Mouse (Mus musculus) myocyte (in vitro differentiated cells): ENCODE measurements around the gene Tssk4. TPM values are rescaled to one million over a fixed set of nuclear protein-coding genes. Genes with fewer than 3 reads are reported as not detected.
A peak's percentile ranks its signal among the peaks of the same experiment; 100 is the strongest.

Source experiments
- H3K27me3 ChIP-seq: one replicate; pipeline ENCODE4 v1.6.1; 2011; ENCODE audit not compliant: control insufficient read depth, insufficient read depth, insufficient read length
- H3K36me3 ChIP-seq: one replicate; pipeline ENCODE4 v1.6.1; 2011; ENCODE audit not compliant: control insufficient read depth, insufficient read depth
- H3K4me2 ChIP-seq: one replicate; pipeline ENCODE4 v1.6.1; 2011; ENCODE audit warnings: low read depth, control low read depth
- H3K4me3 ChIP-seq: one replicate; pipeline ENCODE4 v1.5.1; 2011; ENCODE audit warnings: mild to moderate bottlenecking, control low read depth, moderate library complexity
- H3K79me2 ChIP-seq: one replicate; pipeline ENCODE4 v1.6.1; 2011; ENCODE audit not compliant: control insufficient read depth, insufficient read depth
- H3ac ChIP-seq: one replicate; pipeline ENCODE4 v1.6.1; 2011; ENCODE audit not compliant: control insufficient read depth, insufficient read length
- CEBPB ChIP-seq: IDR thresholded peaks from 2 replicates; pipeline ENCODE4 v1.6.1; 2011; ENCODE audit warnings: mild to moderate bottlenecking, moderate library complexity; ENCODE audit not compliant: poor library complexity, insufficient read depth, severe bottlenecking
- E2F4 ChIP-seq: IDR thresholded peaks from one replicate; pipeline ENCODE4 v1.6.1; 2011; ENCODE audit warnings: mild to moderate bottlenecking, control low read depth, moderate library complexity; ENCODE audit not compliant: insufficient read depth
- MAX ChIP-seq: IDR thresholded peaks from one replicate; pipeline ENCODE4 v1.6.1; 2011; ENCODE audit warnings: low read depth, mild to moderate bottlenecking, control low read depth
- MYOD1 ChIP-seq, 3 experiments: IDR thresholded peaks; one replicate each; pipeline ENCODE4 v1.6.1; 2011; ENCODE audit warnings: control low read depth in 2 of 3, low read depth in 2 of 3, mild to moderate bottlenecking in 2 of 3, moderate library complexity in 1 of 3; ENCODE audit not compliant: insufficient read length in 2 of 3, control insufficient read depth in 1 of 3
- MYOG ChIP-seq, 3 experiments: IDR thresholded peaks; one replicate each; pipeline ENCODE4 v1.6.1; 2011; ENCODE audit warnings: control low read depth in 2 of 3, low read depth in 2 of 3, mild to moderate bottlenecking in 2 of 3; ENCODE audit not compliant: insufficient read length in 2 of 3, control insufficient read depth in 1 of 3, insufficient read depth in 1 of 3
- POLR2A ChIP-seq: IDR thresholded peaks from one replicate; pipeline ENCODE4 v1.6.1; 2011; ENCODE audit warnings: low read depth, mild to moderate bottlenecking, control low read depth, moderate library complexity; ENCODE audit not compliant: insufficient read length
- POLR2AphosphoS2 ChIP-seq: IDR thresholded peaks from one replicate; pipeline ENCODE4 v1.6.1; 2011; ENCODE audit warnings: low read depth, control low read depth; ENCODE audit not compliant: insufficient read length
- REST ChIP-seq: IDR thresholded peaks from one replicate; pipeline ENCODE4 v1.6.1; 2011; ENCODE audit warnings: mild to moderate bottlenecking, control low read depth, moderate library complexity; ENCODE audit not compliant: insufficient read depth, insufficient read length
- SRF ChIP-seq: IDR thresholded peaks from one replicate; pipeline ENCODE4 v1.6.1; 2011; ENCODE audit warnings: low read depth; ENCODE audit not compliant: control insufficient read depth, insufficient read length
- TCF12 ChIP-seq: IDR thresholded peaks from one replicate; pipeline ENCODE4 v1.6.1; 2011; ENCODE audit warnings: mild to moderate bottlenecking, control low read depth; ENCODE audit not compliant: poor library complexity, insufficient read depth, severe bottlenecking
- TCF3 ChIP-seq: IDR thresholded peaks from one replicate; pipeline ENCODE4 v1.6.1; 2011; ENCODE audit warnings: low read depth, control low read depth; ENCODE audit not compliant: insufficient read length
- USF1 ChIP-seq: IDR thresholded peaks from one replicate; pipeline ENCODE4 v1.6.1; 2011; ENCODE audit warnings: low read depth, mild to moderate bottlenecking, control low read depth, moderate library complexity
- polyA plus RNA-seq: library from polyadenylated mRNA; unstranded; fragments of >200 nt; fragmentation: generic; extraction: Trizol; gene quantifications from one replicate; pipeline ENCODE4 v1.2.1, GENCODE M21; 2012; ENCODE audit warnings: missing spikeins

The Tssk4 gene
- 0.18 TPM for polyA plus RNA-seq

DNA sequence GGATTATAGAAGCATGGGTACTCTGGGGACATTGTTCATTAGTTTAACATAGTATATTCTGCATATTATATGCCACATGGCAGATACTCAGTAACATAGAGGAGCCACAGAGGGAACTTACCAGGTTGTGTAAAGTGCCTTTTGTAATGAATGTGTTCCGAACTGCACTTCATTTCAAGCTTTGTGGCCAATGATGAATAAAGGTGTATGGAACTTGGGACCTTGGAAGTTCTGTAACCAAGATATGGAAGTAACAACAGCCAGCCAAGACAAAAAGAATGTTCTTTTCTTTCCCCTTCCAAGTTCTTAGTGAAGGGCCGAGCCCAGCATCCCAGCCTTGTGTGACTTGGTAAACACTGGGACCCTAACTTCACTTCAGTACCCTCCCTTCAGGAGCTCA lies at the start of gene Tssk4:
Gene Tssk4 (plus strand): TSS at position 301 of the 400 bp plus-strand sequence.
- Histone ChIP-seq H3K79me2 (peaks cover 10% of the 10 kb centered on the region), H3K4me3 (no peak within 1 kb of the TSS), H3K36me3 (no peaks in the 10 kb centered on the region), H3ac (no peak within 1 kb of the TSS), H3K4me2 (no peak within 1 kb of the TSS), H3K27me3 (no peaks in the 10 kb centered on the region)
- no peak for TF ChIP-seq SRF
- no peak for TF ChIP-seq REST
- no peak for TF ChIP-seq MYOG (IDR thresholded peaks at IDR 0.05; ENCODE audit: control insufficient read depth in 1 of 3, insufficient read depth in 1 of 3, insufficient read length in 2 of 3, low read depth in 2 of 3)
- no peak for TF ChIP-seq TCF12
- TF ChIP-seq POLR2A: no peak
- TF ChIP-seq MAX: no peak
- no peak for TF ChIP-seq TCF3
- TF ChIP-seq CEBPB: no peak
- TF ChIP-seq E2F4: no peak
- no peak for TF ChIP-seq MYOD1 (IDR thresholded peaks at IDR 0.05; ENCODE audit: control insufficient read depth in 1 of 3, insufficient read length in 2 of 3, low read depth in 2 of 3)

- H3K4me3 ChIP-seq: no peak within 1 kb of the TSS
- peak within 1 kb of the TSS; percentile 55 for H3K4me2 ChIP-seq
- no peaks in the 10 kb centered on the region for H3K27me3 ChIP-seq
- H3ac ChIP-seq: no peak within 1 kb of the TSS
- TF ChIP-seq MYOD1 (IDR thresholded peaks at IDR 0.05; ENCODE audit: control insufficient read depth in 1 of 3, insufficient read length in 2 of 3, low read depth in 2 of 3) (no peak), MAX (no peak), E2F4 (no peak), MYOG (IDR thresholded peaks at IDR 0.05; ENCODE audit: control insufficient read depth in 1 of 3, insufficient read depth in 1 of 3, insufficient read length in 2 of 3, low read depth in 2 of 3) (no peak), TCF3 (no peak), CEBPB (no peak), POLR2AphosphoS2 (no peak), SRF (no peak), TCF12 (no peak), USF1 (no peak), REST (no peak), POLR2A (no peak)
- H3K36me3 ChIP-seq: peaks cover 20% of the 10 kb centered on the region
- no peaks in the 10 kb centered on the region for H3K79me2 ChIP-seq
These were observed 46.7 kb upstream of the Tssk4 start, which contains the start of gene Irf9 for GRCm38 (mm10) chr14:55603271-55603632. Irf9 (plus strand) TSS chr14:55603571.

- Histone ChIP-seq H3K27me3 (no peaks in the 10 kb centered on the region), H3ac (no peak overlapping the region), H3K4me2 (peak overlapping the region; percentile 55), H3K36me3 (peaks cover 20% of the 10 kb centered on the region), H3K4me3 (no peak overlapping the region), H3K79me2 (no peaks in the 10 kb centered on the region)
- TF ChIP-seq REST: no peak
- peak; percentile 68 for TF ChIP-seq MAX
- peak; percentile 61 for TF ChIP-seq POLR2AphosphoS2
- TF ChIP-seq MYOD1 (IDR thresholded peaks at IDR 0.05; ENCODE audit: control insufficient read depth in 1 of 3, insufficient read length in 2 of 3, low read depth in 2 of 3): no peak
- no peak for TF ChIP-seq TCF12
- no peak for TF ChIP-seq TCF3
- no peak for TF ChIP-seq MYOG (IDR thresholded peaks at IDR 0.05; ENCODE audit: control insufficient read depth in 1 of 3, insufficient read depth in 1 of 3, insufficient read length in 2 of 3, low read depth in 2 of 3)
- no peak for TF ChIP-seq CEBPB
- no peak for TF ChIP-seq POLR2A
- TF ChIP-seq SRF: no peak
- TF ChIP-seq USF1: peak; percentile 90
- TF ChIP-seq E2F4: no peak
These were observed 46.1 kb upstream of the Tssk4 start for GRCm38 (mm10) chr14:55603633-55604576.

- Histone ChIP-seq H3K36me3 (peaks cover 24% of the 10 kb centered on the region), H3ac (no peak overlapping the region), H3K27me3 (no peaks in the 10 kb centered on the region), H3K4me2 (no peak overlapping the region), H3K4me3 (no peak overlapping the region), H3K79me2 (no peaks in the 10 kb centered on the region)
- TF ChIP-seq MAX: no peak
These were observed 45.2 kb upstream of the Tssk4 start for GRCm38 (mm10) chr14:55604823-55605222.

DNA sequence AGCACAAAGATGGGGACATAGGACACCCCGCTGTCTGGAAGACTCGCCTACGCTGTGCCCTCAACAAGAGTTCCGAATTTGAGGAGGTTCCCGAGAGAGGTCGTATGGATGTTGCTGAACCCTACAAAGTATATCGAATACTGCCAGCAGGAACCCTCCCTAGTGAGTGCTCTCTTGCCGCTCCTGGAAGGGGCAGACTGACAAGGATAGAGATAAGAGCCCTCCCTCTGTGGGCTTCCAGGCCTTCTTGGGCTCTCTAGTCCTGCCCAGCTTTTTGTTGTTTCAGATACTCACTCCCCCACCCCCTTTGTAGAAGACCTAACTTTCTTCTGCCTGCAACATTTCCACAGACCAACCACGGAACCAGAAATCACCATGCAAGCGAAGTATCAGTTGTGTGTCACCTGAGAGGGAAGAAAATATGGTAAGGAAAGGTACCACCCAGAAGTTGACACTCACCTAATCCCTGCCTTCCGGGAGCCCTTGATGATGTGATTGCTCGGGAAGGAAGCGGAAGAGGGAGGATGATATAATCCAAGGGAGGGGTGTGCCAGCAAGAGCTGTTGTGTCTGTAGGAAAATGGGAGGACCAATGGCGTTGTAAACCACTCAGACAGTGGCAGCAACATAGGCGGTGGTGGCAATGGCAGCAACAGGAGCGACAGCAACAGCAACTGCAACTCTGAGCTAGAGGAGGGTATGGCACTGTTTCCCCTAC lies 44.1 kb upstream of the Tssk4 start:
- no peaks in the 10 kb centered on the region for H3K27me3 ChIP-seq
- H3K4me3 ChIP-seq: no peak overlapping the region
- no peaks in the 10 kb centered on the region for H3K79me2 ChIP-seq
- H3K36me3 ChIP-seq: peaks cover 20% of the 10 kb centered on the region
- H3ac ChIP-seq: no peak overlapping the region
- TF ChIP-seq MAX (no peak), USF1 (no peak), E2F4 (no peak)
- H3K4me2 ChIP-seq: no peak overlapping the region
